Mouse (Mus musculus): ENCODE results near the gene Phospho2.
"Not testable (repeated sequence)": the region's sequence is repeated elsewhere in the genome, so short reads cannot be mapped to it uniquely, and the experiment has no call there.

Phospho2 gene

GRCm38 (mm10) chr2:69789429-69790069 is at the start of gene Phospho2, which contains the start of gene Ccdc173:
TSS of gene Phospho2 (plus strand) at chr2:69789623.
TSS of gene Ccdc173 (minus strand) at chr2:69789575.
- DNase-seq (ENCODE audit: low read depth, low spot score): peak; percentile 99

GRCm38 (mm10) chr2:69745091-69745490 is 44.3 kb upstream of the Phospho2 start:
- no peak for DNase-seq (ENCODE audit: low read depth, low spot score)

- no peak for DNase-seq (ENCODE audit: low read depth, low spot score)
Measured at GRCm38 (mm10) chr2:69760980-69761379, 28.4 kb upstream of the Phospho2 start.

- no peak for DNase-seq (ENCODE audit: low read depth, low spot score)
Measured at GRCm38 (mm10) chr2:69763340-69763739, 26.1 kb upstream of the Phospho2 start.

GRCm38 (mm10) chr2:69764716-69765115 is 24.7 kb upstream of the Phospho2 start:
- DNase-seq (ENCODE audit: low read depth, low spot score): no peak

GRCm38 (mm10) chr2:69773331-69773730 is 16.1 kb upstream of the Phospho2 start:
- no peak for DNase-seq (ENCODE audit: low read depth, low spot score)

- peak; percentile 56 for DNase-seq (ENCODE audit: low read depth, low spot score)
Measured at GRCm38 (mm10) chr2:69777985-69778835, 11.2 kb upstream of the Phospho2 start.

- peak; percentile 90 for DNase-seq (ENCODE audit: low read depth, low spot score)
Measured at GRCm38 (mm10) chr2:69778836-69779177, 10.6 kb upstream of the Phospho2 start.

- no peak for DNase-seq (ENCODE audit: low read depth, low spot score)
Measured at GRCm38 (mm10) chr2:69788974-69789373, 449 bp upstream of the Phospho2 start.

- peak; percentile 92 for DNase-seq (ENCODE audit: low read depth, low spot score)
Measured at GRCm38 (mm10) chr2:69790285-69790684, 862 bp downstream of the Phospho2 start.

- no peak for DNase-seq (ENCODE audit: low read depth, low spot score)
Measured at GRCm38 (mm10) chr2:69790722-69791121, 1.3 kb downstream of the Phospho2 start.

- peak; percentile 88 for DNase-seq (ENCODE audit: low read depth, low spot score)
Measured at GRCm38 (mm10) chr2:69802911-69803312, 13.5 kb downstream of the Phospho2 start.

GRCm38 (mm10) chr2:69803756-69804155 is 14.3 kb downstream of the Phospho2 start:
- no peak for DNase-seq (ENCODE audit: low read depth, low spot score)

GRCm38 (mm10) chr2:69804663-69805062 is 15.2 kb downstream of the Phospho2 start:
- not testable (repeated sequence) for DNase-seq (ENCODE audit: low read depth, low spot score)

- DNase-seq (ENCODE audit: low read depth, low spot score): no peak
Measured at GRCm38 (mm10) chr2:69810169-69810568, 20.7 kb downstream of the Phospho2 start.

GRCm38 (mm10) chr2:69811349-69811748 is 21.9 kb downstream of the Phospho2 start:
- not testable (repeated sequence) for DNase-seq (ENCODE audit: low read depth, low spot score)

GRCm38 (mm10) chr2:69816575-69816974 is 27.2 kb downstream of the Phospho2 start:
- no peak for DNase-seq (ENCODE audit: low read depth, low spot score)

GRCm38 (mm10) chr2:69818350-69819085 is 29.1 kb downstream of the Phospho2 start:
- no peak for DNase-seq (ENCODE audit: low read depth, low spot score)

- no peak for DNase-seq (ENCODE audit: low read depth, low spot score)
Measured at GRCm38 (mm10) chr2:69820201-69820600, 30.8 kb downstream of the Phospho2 start.

GRCm38 (mm10) chr2:69821711-69822110 is 32.3 kb downstream of the Phospho2 start, which contains the start of gene Klhl23:
TSS of gene Klhl23 (plus strand) at chr2:69821944.
- peak; percentile 7 for DNase-seq (ENCODE audit: low read depth, low spot score)

- peak; percentile 22 for DNase-seq (ENCODE audit: low read depth, low spot score)
Measured at GRCm38 (mm10) chr2:69822361-69823128, 33.1 kb downstream of the Phospho2 start.

All from CD4-positive, CD25-positive, alpha-beta regulatory T cell, adult 2 months (primary cell).